Mouse (Mus musculus): ENCODE data around the gene Hsd3b1. TPM values are rescaled to one million over a fixed set of nuclear protein-coding genes. Genes with fewer than 3 reads are reported as not detected.

Gene Hsd3b1
- total and polyA plus RNA-seq, 3 experiments: not detected

DNA sequence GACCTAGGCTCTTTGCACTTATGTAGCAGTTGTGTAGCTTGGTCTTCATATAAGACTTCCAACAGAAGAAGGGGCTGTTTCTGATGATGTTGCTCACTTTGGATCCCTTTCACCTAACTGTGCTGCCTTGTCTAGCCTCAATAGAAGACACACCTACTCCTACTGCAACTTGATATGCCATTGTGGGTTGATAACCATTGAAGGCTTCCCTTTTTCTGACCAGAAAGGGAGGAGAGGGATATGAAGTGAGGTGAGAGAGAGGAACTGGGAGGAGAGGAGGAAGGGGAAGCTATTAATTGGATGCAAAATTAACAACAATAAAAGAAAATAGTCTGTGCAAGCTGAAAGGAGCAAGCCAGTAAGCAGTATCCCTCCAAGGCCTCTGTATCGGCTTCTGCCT lies 3.2 kb upstream of the Hsd3b1 start:
- H3K79me2 ChIP-seq (replicated peaks; ENCODE audit: control insufficient read depth, extremely low read depth, insufficient read depth, poor library complexity, severe bottlenecking): no peaks in the 10 kb centered on the region
- H3K4me2 ChIP-seq (ENCODE audit: insufficient read depth, low read depth, poor library complexity, severe bottlenecking): no peak overlapping the region
- in situ Hi-C loops (cut with MboI; ENCODE audit: low pct_ligation_motif_present, low pct_unique_long_range_greater_than_20kb, low sequenced_read_pairs) (no loop called here), dilution Hi-C loops (cut with MboI; ENCODE audit: extremely low pct_ligation_motif_present, extremely low pct_unique_long_range_greater_than_20kb, low sequenced_read_pairs) (no loop called here)
- no peak overlapping the region for H3K27ac ChIP-seq (ENCODE audit: insufficient read depth, low read depth)
- H3K27me3 ChIP-seq (replicated peaks): peaks cover 2% of the 10 kb centered on the region
- no peaks in the 10 kb centered on the region for H3K4me1 ChIP-seq (ENCODE audit: control insufficient read depth in 1 of 2, insufficient read depth in 2 of 2)
- no peaks in the 10 kb centered on the region for H3K9me3 ChIP-seq (replicated peaks; ENCODE audit: low read length)
- no peak overlapping the region for H3K4me3 ChIP-seq (replicated peaks in 1 of 3; ENCODE audit: low read depth in 2 of 3, low read length in 2 of 3, poor library complexity in 1 of 3)
- no peak for DNase-seq (ENCODE audit: extremely low read depth)
- H3K36me3 ChIP-seq (replicated peaks in 1 of 2; ENCODE audit: control insufficient read depth in 1 of 2, insufficient read depth in 1 of 2, low read length in 1 of 2): no peaks in the 10 kb centered on the region
- TF ChIP-seq POLR2A (IDR thresholded peaks at IDR 0.05; ENCODE audit: low read depth, low read length) (no peak), TCF12 (IDR thresholded peaks at IDR 0.05; ENCODE audit: low read depth, low read length) (no peak), MAX (IDR thresholded peaks at IDR 0.05; ENCODE audit: low read length) (no peak), ELF1 (IDR thresholded peaks at IDR 0.05; ENCODE audit: low read depth, low read length) (no peak), MXI1 (IDR thresholded peaks at IDR 0.05; ENCODE audit: low read depth, low read length) (no peak), ZNF384 (IDR thresholded peaks at IDR 0.05; ENCODE audit: low read depth, low read length) (no peak), SIN3A (IDR thresholded peaks at IDR 0.05; ENCODE audit: low read length) (no peak)
- H3K9ac ChIP-seq (ENCODE audit: insufficient read depth, low read depth): no peak overlapping the region

DNA sequence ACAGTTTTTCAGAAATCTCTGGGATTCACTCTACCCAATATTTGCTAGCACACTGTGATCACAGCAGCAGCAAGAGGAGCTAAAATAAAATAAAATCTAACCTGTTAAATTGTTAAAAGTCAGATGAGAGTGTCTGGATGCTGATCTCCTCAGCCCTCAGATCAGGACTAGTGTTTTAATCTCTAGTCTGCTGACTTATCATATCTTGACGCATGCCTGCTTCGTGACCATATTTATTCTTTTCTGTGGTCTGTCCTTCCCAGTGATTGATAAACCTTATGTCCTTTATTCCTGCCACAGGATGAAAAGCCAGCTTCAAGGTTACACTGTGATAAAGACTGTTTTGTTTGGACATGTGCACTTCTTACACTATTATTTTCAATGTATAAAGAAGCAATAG lies 1.5 kb downstream of the Hsd3b1 start:
- Histone ChIP-seq H3K9me3 (replicated peaks; ENCODE audit: low read length) (no peaks in the 10 kb centered on the region), H3K79me2 (replicated peaks; ENCODE audit: control insufficient read depth, extremely low read depth, insufficient read depth, poor library complexity, severe bottlenecking) (no peaks in the 10 kb centered on the region), H3K27me3 (replicated peaks) (peaks cover 2% of the 10 kb centered on the region), H3K36me3 (replicated peaks in 1 of 2; ENCODE audit: control insufficient read depth in 1 of 2, insufficient read depth in 1 of 2, low read length in 1 of 2) (no peaks in the 10 kb centered on the region), H3K4me1 (ENCODE audit: control insufficient read depth in 1 of 2, insufficient read depth in 2 of 2) (no peaks in the 10 kb centered on the region), H3K4me3 (replicated peaks in 1 of 3; ENCODE audit: low read depth in 2 of 3, low read length in 2 of 3, poor library complexity in 1 of 3) (no peak overlapping the region), H3K4me2 (ENCODE audit: insufficient read depth, low read depth, poor library complexity, severe bottlenecking) (no peak overlapping the region), H3K27ac (ENCODE audit: insufficient read depth, low read depth) (no peak overlapping the region), H3K9ac (ENCODE audit: insufficient read depth, low read depth) (no peak overlapping the region)
- in situ Hi-C loops (cut with MboI; ENCODE audit: low pct_ligation_motif_present, low pct_unique_long_range_greater_than_20kb, low sequenced_read_pairs) (no loop called here), dilution Hi-C loops (cut with MboI; ENCODE audit: extremely low pct_ligation_motif_present, extremely low pct_unique_long_range_greater_than_20kb, low sequenced_read_pairs) (no loop called here)
- no peak for DNase-seq (ENCODE audit: extremely low read depth)
- TF ChIP-seq POLR2A (IDR thresholded peaks at IDR 0.05; ENCODE audit: low read depth, low read length) (no peak), SIN3A (IDR thresholded peaks at IDR 0.05; ENCODE audit: low read length) (no peak), BHLHE40 (IDR thresholded peaks at IDR 0.05; ENCODE audit: low read depth, low read length) (no peak), SMC3 (IDR thresholded peaks at IDR 0.05; ENCODE audit: low read depth, low read length) (no peak), MAFK (IDR thresholded peaks at IDR 0.05; ENCODE audit: insufficient replicate concordance, low read length) (no peak), NRF1 (IDR thresholded peaks at IDR 0.05; ENCODE audit: low read depth, low read length) (no peak), MAZ (IDR thresholded peaks at IDR 0.05; ENCODE audit: low read depth, low read length) (no peak), MYC (IDR thresholded peaks at IDR 0.05; ENCODE audit: low read depth, low read length) (no peak), ZMIZ1 (IDR thresholded peaks at IDR 0.05; ENCODE audit: low read depth, low read length) (no peak), RCOR1 (conservative IDR thresholded peaks at IDR 0.05; ENCODE audit: low read depth, low read length) (no peak), CHD2 (IDR thresholded peaks at IDR 0.05; ENCODE audit: low read length) (no peak), KAT2A (IDR thresholded peaks at IDR 0.05; ENCODE audit: insufficient replicate concordance, low read length) (no peak), UBTF (IDR thresholded peaks at IDR 0.05; ENCODE audit: low read depth, low read length) (no peak), MXI1 (IDR thresholded peaks at IDR 0.05; ENCODE audit: low read depth, low read length) (no peak), NELFE (IDR thresholded peaks at IDR 0.05; ENCODE audit: low read depth, low read length) (no peak)
